Mouse (Mus musculus): ENCODE measurements around the gene Ly6f.
A peak's percentile ranks its signal among the peaks of the same experiment; 100 is the strongest.
"Not testable (repeated sequence)": the region's sequence is repeated elsewhere in the genome, so short reads cannot be mapped to it uniquely, and the experiment has no call there.

The Ly6f gene

GRCm38 (mm10) chr15:75268121-75268520 lies at the start of gene Ly6f:
Gene Ly6f, plus strand, starts transcription at chr15:75268421.
- DNase-seq (ENCODE audit: low read depth): no peak

- DNase-seq (ENCODE audit: low read depth): no peak
Measured at GRCm38 (mm10) chr15:75221942-75222341, 46.3 kb upstream of the Ly6f start.

- DNase-seq (ENCODE audit: low read depth): no peak
Measured at GRCm38 (mm10) chr15:75237736-75238288, 30.4 kb upstream of the Ly6f start.

- no peak for DNase-seq (ENCODE audit: low read depth)
Measured at GRCm38 (mm10) chr15:75240558-75240957, 27.7 kb upstream of the Ly6f start.

GRCm38 (mm10) chr15:75242756-75243640 lies 25.2 kb upstream of the Ly6f start:
- no peak for DNase-seq (ENCODE audit: low read depth)

- DNase-seq (ENCODE audit: low read depth): no peak
Measured at GRCm38 (mm10) chr15:75254671-75255070, 13.6 kb upstream of the Ly6f start.

- no peak for DNase-seq (ENCODE audit: low read depth)
Measured at GRCm38 (mm10) chr15:75265863-75266262, 2.4 kb upstream of the Ly6f start.

GRCm38 (mm10) chr15:75266626-75267025 lies 1.6 kb upstream of the Ly6f start:
- DNase-seq (ENCODE audit: low read depth): no peak

GRCm38 (mm10) chr15:75268916-75269829 lies 952 bp downstream of the Ly6f start:
- no peak for DNase-seq (ENCODE audit: low read depth)

GRCm38 (mm10) chr15:75270169-75270568 lies 1.9 kb downstream of the Ly6f start:
- no peak for DNase-seq (ENCODE audit: low read depth)

- no peak for DNase-seq (ENCODE audit: low read depth)
Measured at GRCm38 (mm10) chr15:75270691-75271362, 2.6 kb downstream of the Ly6f start.

GRCm38 (mm10) chr15:75271426-75271825 lies 3.2 kb downstream of the Ly6f start:
- DNase-seq (ENCODE audit: low read depth): no peak

- no peak for DNase-seq (ENCODE audit: low read depth)
Measured at GRCm38 (mm10) chr15:75271891-75272290, 3.7 kb downstream of the Ly6f start.

GRCm38 (mm10) chr15:75281991-75282390 lies 13.8 kb downstream of the Ly6f start:
- DNase-seq (ENCODE audit: low read depth): not testable (repeated sequence)

GRCm38 (mm10) chr15:75286512-75286911 lies 18.3 kb downstream of the Ly6f start:
- not testable (repeated sequence) for DNase-seq (ENCODE audit: low read depth)

- no peak for DNase-seq (ENCODE audit: low read depth)
Measured at GRCm38 (mm10) chr15:75292377-75292776, 24.2 kb downstream of the Ly6f start.

- DNase-seq (ENCODE audit: low read depth): no peak
Measured at GRCm38 (mm10) chr15:75293873-75294385, 25.7 kb downstream of the Ly6f start.

- no peak for DNase-seq (ENCODE audit: low read depth)
Measured at GRCm38 (mm10) chr15:75306101-75306500, 37.9 kb downstream of the Ly6f start.

- DNase-seq (ENCODE audit: low read depth): no peak
Measured at GRCm38 (mm10) chr15:75309186-75309585, 41.0 kb downstream of the Ly6f start.

GRCm38 (mm10) chr15:75309946-75310345 lies 41.7 kb downstream of the Ly6f start:
- DNase-seq (ENCODE audit: low read depth): no peak

GRCm38 (mm10) chr15:75314421-75314820 lies 46.2 kb downstream of the Ly6f start:
- DNase-seq (ENCODE audit: low read depth): no peak

GRCm38 (mm10) chr15:75317255-75317654 lies 49.0 kb downstream of the Ly6f start:
- peak; percentile 17 for DNase-seq (ENCODE audit: low read depth)

Measured in induced T-regulatory cell, adult 2 months (primary cell).